Mouse (Mus musculus) olfactory bulb, adult 2 months (tissue): ENCODE results near the gene Crebbp.

Source experiments
- CTCF ChIP-seq: fragments of 200-500 bp; IDR thresholded peaks from 2 replicates; pipeline ENCODE4 v1.5.1; 2012; ENCODE audit warnings: low read depth, mild to moderate bottlenecking, low read length, moderate library complexity; ENCODE audit not compliant: insufficient read depth
- POLR2A ChIP-seq: fragments of 200-500 bp; IDR thresholded peaks from 2 replicates; pipeline ENCODE4 v1.6.1; 2012; ENCODE audit warnings: mild to moderate bottlenecking, low read depth, low read length, moderate library complexity; ENCODE audit not compliant: insufficient read depth

DNA sequence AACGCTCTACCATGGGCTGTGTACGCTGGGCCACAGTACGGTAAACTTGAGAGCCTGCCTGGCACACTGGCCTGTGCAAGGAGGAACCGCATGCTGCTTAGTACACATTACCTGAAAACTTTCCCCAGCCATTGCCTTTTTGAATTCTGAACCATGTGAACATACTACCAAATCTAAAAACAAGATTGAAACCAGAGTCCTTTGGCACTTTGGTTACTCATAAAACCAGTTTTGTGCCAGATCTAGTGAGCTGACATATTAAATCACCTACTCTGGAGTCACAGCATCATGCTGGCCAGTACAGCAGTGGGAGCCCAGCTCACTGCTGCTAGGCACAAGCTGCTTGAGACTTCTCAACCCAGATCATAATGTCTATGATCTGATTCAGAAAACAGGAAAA lies 172.2 kb downstream of the Crebbp start:
- no peak for TF ChIP-seq CTCF
- no peak for TF ChIP-seq POLR2A
